Mouse (Mus musculus) kidney, embryonic 14.5 days (tissue): Measurements from ENCODE around the gene Lrch1. TPM values are rescaled to one million over a fixed set of nuclear protein-coding genes. Genes with fewer than 3 reads are reported as not detected.

Experiments used
- ATAC-seq: fragments of 200-750 bp; cut with Nextera tagmentation; 2 replicates; pipeline ENCODE4 v1.8.0; 2017; ENCODE audit warnings: moderate number of reproducible peaks, mild to moderate bottlenecking, moderate TSS enrichment, moderate library complexity; ENCODE audit not compliant: low FRiP score, low TSS enrichment
- H3K27ac ChIP-seq: fragments of 300-500 bp; sonication (generic); 2 replicates; pipeline ENCODE4 v1.5.1; 2014; ENCODE audit warnings: low read depth, mild to moderate bottlenecking, low read length, moderate library complexity, mixed read lengths
- H3K27me3 ChIP-seq: fragments of 300-500 bp; sonication (generic); 2 replicates; pipeline ENCODE4 v1.6.1; 2014; ENCODE audit warnings: mild to moderate bottlenecking, low read length; ENCODE audit not compliant: control insufficient read depth, insufficient read depth
- H3K36me3 ChIP-seq: fragments of 300-500 bp; sonication (generic); 2 replicates; pipeline ENCODE4 v1.6.1; 2014; ENCODE audit warnings: low read length, mixed read lengths; ENCODE audit not compliant: control insufficient read depth, insufficient read depth
- H3K4me1 ChIP-seq: fragments of 300-500 bp; sonication (generic); 2 replicates; pipeline ENCODE4 v1.6.1; 2014; ENCODE audit warnings: low read length, mixed read lengths; ENCODE audit not compliant: control insufficient read depth, insufficient read depth
- H3K4me2 ChIP-seq: fragments of 300-500 bp; sonication (generic); replicated peaks from 2 replicates; pipeline ENCODE4 v1.6.1; 2014; ENCODE audit warnings: low read depth, mild to moderate bottlenecking, low read length
- H3K4me3 ChIP-seq: fragments of 300-500 bp; sonication (generic); 2 replicates; pipeline ENCODE4 v1.5.1; 2014; ENCODE audit warnings: mild to moderate bottlenecking, low read length
- H3K9ac ChIP-seq: fragments of 300-500 bp; sonication (generic); 2 replicates; pipeline ENCODE4 v1.6.1; 2014; ENCODE audit warnings: low read depth, mild to moderate bottlenecking, low read length, moderate library complexity
- H3K9me3 ChIP-seq: fragments of 300-500 bp; sonication (generic); 2 replicates; pipeline ENCODE4 v1.6.1; 2016; ENCODE audit warnings: low read length; ENCODE audit not compliant: control insufficient read depth
- WGBS: fragments of 180-500 bp; shearing (Covaris S2); extraction: QIAGEN DNeasy Blood & Tissue Kit; methylation state at CpG from one replicate; pipeline ENCODE4 v1.1.7; 2014; 5-methylcytosine and 5-hydroxymethylcytosine counted together
- polyA plus RNA-seq: library from polyadenylated mRNA; unstranded; fragments of >200 nt; fragmentation: Nextera tagmentation; extraction: Ambion mirVana; gene quantifications from 2 replicates; pipeline ENCODE4 v1.2.1, GENCODE M21; 2014

The Lrch1 gene
- polyA plus RNA-seq, 1 experiment from 2014 or later, result 18.6 TPM

GRCm38 (mm10) chr14:74882754-74883153 lies 64.9 kb downstream of the Lrch1 start:
- H3K4me3 ChIP-seq, result no peak overlapping the region
- H3K36me3 ChIP-seq, result no peaks in the 10 kb centered on the region
- peaks cover 33% of the 10 kb centered on the region for H3K4me1 ChIP-seq
- H3K27me3 ChIP-seq, result no peaks in the 10 kb centered on the region
- 25% methylated on average over 3 of the region's 3 CpGs for WGBS
- H3K9ac ChIP-seq, result no peak overlapping the region
- peak overlapping the region; percentile 17; the same call in 1 of the 2 replicates for H3K4me2 ChIP-seq
- H3K27ac ChIP-seq, result no peak overlapping the region; the same call in 1 of the 2 replicates
- ATAC-seq, result peak; percentile 65
- H3K9me3 ChIP-seq, result no peaks in the 10 kb centered on the region

DNA sequence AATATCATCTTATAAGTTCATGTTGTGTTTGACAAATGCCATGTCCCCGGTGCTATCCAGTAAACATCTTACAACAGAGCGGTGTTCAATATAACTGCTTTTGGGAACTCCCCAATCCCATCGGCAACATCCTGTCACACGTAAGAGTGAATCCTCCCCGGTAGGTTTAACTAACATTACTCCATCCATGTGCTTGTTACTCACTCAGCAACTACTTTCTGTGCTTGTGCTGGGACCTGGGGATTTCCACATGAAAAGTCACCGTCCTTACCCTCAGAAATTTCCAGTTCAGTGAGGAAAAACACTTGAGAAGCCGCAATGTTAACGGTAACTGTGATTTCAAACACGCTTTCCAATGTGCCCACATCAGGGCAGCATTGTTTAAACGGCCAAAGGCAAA lies 66.8 kb downstream of the Lrch1 start:
- Histone ChIP-seq H3K9ac (no peak overlapping the region), H3K4me3 (no peak overlapping the region), H3K4me2 (no peak overlapping the region), H3K4me1 (peaks cover 41% of the 10 kb centered on the region), H3K27ac (no peak overlapping the region), H3K36me3 (no peaks in the 10 kb centered on the region), H3K27me3 (no peaks in the 10 kb centered on the region), H3K9me3 (no peaks in the 10 kb centered on the region)
- ATAC-seq, result no peak
- 81% methylated on average over 10 of the region's 10 CpGs for WGBS

- H3K4me1 ChIP-seq, result peaks cover 37% of the 10 kb centered on the region
- H3K9ac ChIP-seq, result no peak overlapping the region
- no peak overlapping the region for H3K4me2 ChIP-seq
- H3K9me3 ChIP-seq, result no peaks in the 10 kb centered on the region
- no peaks in the 10 kb centered on the region for H3K36me3 ChIP-seq
- H3K27me3 ChIP-seq, result no peaks in the 10 kb centered on the region
- 67% methylated on average over 10 of the region's 10 CpGs for WGBS
- no peak overlapping the region for H3K4me3 ChIP-seq
- no peak overlapping the region for H3K27ac ChIP-seq
- no peak for ATAC-seq
Observed at GRCm38 (mm10) chr14:74879480-74879879, 68.2 kb downstream of the Lrch1 start.

- H3K9me3 ChIP-seq, result no peaks in the 10 kb centered on the region
- no peaks in the 10 kb centered on the region for H3K27me3 ChIP-seq
- H3K4me2 ChIP-seq, result no peak overlapping the region
- peaks cover 17% of the 10 kb centered on the region for H3K4me1 ChIP-seq
- H3K27ac ChIP-seq, result peak overlapping the region; percentile 51; the same call in 1 of the 2 replicates
- no peaks in the 10 kb centered on the region for H3K36me3 ChIP-seq
- no peak for ATAC-seq
- H3K4me3 ChIP-seq, result no peak overlapping the region
- no peak overlapping the region for H3K9ac ChIP-seq
- 53% methylated on average over 5 of the region's 5 CpGs for WGBS
Observed at GRCm38 (mm10) chr14:74877287-74877686, 70.4 kb downstream of the Lrch1 start.

- H3K36me3 ChIP-seq, result no peaks in the 10 kb centered on the region
- peak; percentile 46 for ATAC-seq
- no peak overlapping the region for H3K4me3 ChIP-seq
- peaks cover 31% of the 10 kb centered on the region for H3K4me1 ChIP-seq
- no peaks in the 10 kb centered on the region for H3K9me3 ChIP-seq
- no peaks in the 10 kb centered on the region for H3K27me3 ChIP-seq
- no peak overlapping the region for H3K9ac ChIP-seq
- 39% methylated on average over 4 of the region's 4 CpGs for WGBS
- no peak overlapping the region for H3K27ac ChIP-seq
- no peak overlapping the region for H3K4me2 ChIP-seq
Observed at GRCm38 (mm10) chr14:74871220-74871619, 76.5 kb downstream of the Lrch1 start.

DNA sequence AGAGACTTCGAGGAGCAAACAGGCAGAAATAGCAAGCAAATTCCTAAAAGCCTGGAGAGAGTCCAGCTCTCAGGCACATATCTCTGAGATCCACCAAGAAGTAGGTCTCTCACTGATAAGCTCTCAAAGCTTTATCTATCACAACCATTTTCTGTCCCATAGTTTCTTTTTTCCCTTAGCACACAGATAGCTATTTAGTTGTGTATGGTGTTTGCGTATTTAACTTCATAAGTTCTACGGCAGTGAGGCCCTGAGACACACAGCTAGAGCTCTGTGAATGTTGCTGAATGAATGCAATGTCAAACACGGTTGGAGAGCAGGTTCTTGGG lies 78.8 kb downstream of the Lrch1 start:
- no peak overlapping the region for H3K9ac ChIP-seq
- no peaks in the 10 kb centered on the region for H3K9me3 ChIP-seq
- no peak for ATAC-seq
- peaks cover 47% of the 10 kb centered on the region for H3K4me1 ChIP-seq
- no peaks in the 10 kb centered on the region for H3K27me3 ChIP-seq
- H3K36me3 ChIP-seq, result no peaks in the 10 kb centered on the region
- H3K27ac ChIP-seq, result no peak overlapping the region
- 89% methylated on average over 4 of the region's 4 CpGs for WGBS
- H3K4me3 ChIP-seq, result no peak overlapping the region
- H3K4me2 ChIP-seq, result no peak overlapping the region

- peaks cover 47% of the 10 kb centered on the region for H3K4me1 ChIP-seq
Observed at GRCm38 (mm10) chr14:74868188-74868901, 79.3 kb downstream of the Lrch1 start.

DNA sequence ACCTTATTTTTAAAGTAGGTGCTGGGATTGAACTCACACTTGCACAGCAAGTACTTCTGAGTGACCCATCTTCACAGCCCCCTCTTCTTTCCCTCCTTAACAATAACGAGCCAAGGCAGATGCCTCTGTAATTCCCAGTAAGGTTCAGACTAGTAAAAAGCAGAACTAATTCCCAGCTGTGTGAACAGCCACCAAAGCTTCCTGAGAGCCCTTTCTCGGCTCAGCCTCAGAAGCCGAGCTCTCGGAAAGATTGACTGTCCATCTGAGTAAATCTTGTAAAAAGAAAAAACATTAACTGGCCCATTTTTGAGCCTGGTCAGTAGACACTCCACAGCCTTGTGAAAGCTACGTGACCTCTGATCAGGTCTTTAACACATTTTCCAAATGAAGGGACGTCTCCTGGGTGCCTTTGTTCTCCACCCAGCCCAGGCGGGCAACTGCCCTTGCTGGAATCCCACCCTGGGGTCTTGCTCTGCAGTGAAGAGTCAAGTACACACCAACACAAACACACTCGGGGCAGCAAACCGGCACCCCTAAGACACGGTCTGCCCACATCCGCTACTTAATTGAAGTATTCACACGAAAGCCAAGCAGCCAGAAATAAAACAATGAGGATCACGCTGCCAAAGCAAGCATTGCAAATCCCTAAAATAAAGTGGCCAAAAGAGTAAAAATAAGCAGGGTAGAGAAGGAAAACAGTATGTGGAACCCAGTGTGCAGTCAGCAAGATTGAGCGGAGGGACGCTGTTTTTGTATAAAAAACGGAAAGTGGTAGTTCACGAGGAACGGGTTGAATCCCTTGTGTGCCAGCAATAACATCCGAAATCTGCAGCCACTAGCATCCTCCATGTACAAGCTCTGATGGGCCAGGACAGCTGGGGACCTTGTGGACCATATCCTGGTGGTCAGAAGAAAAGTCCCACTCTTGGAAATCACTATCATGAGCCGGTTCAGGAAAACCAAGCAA lies 80.3 kb downstream of the Lrch1 start:
- Histone ChIP-seq H3K4me3 (no peak overlapping the region), H3K9me3 (no peaks in the 10 kb centered on the region), H3K4me1 (peaks cover 47% of the 10 kb centered on the region), H3K27me3 (no peaks in the 10 kb centered on the region), H3K9ac (peak overlapping the region; percentile 23; the same call in 1 of the 2 replicates), H3K36me3 (no peaks in the 10 kb centered on the region), H3K4me2 (peak overlapping the region; percentile 17; the same call in 1 of the 2 replicates), H3K27ac (peak overlapping the region; percentile 37; the same call in 1 of the 2 replicates)
- no peak for ATAC-seq
- 40% methylated on average over 20 of the region's 20 CpGs for WGBS

More at GRCm38 (mm10) chr14:74868188-74868901, 79.3 kb downstream of the Lrch1 start:
- H3K36me3 ChIP-seq, result no peaks in the 10 kb centered on the region
- no peak overlapping the region for H3K27ac ChIP-seq
- no peak overlapping the region for H3K9ac ChIP-seq
- no peak overlapping the region for H3K4me3 ChIP-seq
- no peaks in the 10 kb centered on the region for H3K27me3 ChIP-seq
- H3K4me2 ChIP-seq, result no peak overlapping the region
- ATAC-seq, result no peak
- WGBS, result 92% methylated on average over 2 of the region's 2 CpGs
- no peaks in the 10 kb centered on the region for H3K9me3 ChIP-seq

- ATAC-seq, result no peak
- no peaks in the 10 kb centered on the region for H3K36me3 ChIP-seq
- no peaks in the 10 kb centered on the region for H3K27me3 ChIP-seq
- peaks cover 40% of the 10 kb centered on the region for H3K4me1 ChIP-seq
- H3K27ac ChIP-seq, result peak overlapping the region; percentile 38; the same call in 1 of the 2 replicates
- no peak overlapping the region for H3K4me3 ChIP-seq
- no peak overlapping the region for H3K9ac ChIP-seq
- 29% methylated on average over 3 of the region's 3 CpGs for WGBS
- H3K9me3 ChIP-seq, result no peaks in the 10 kb centered on the region
- no peak overlapping the region for H3K4me2 ChIP-seq
Observed at GRCm38 (mm10) chr14:74865738-74866137, 81.9 kb downstream of the Lrch1 start.
